Mouse (Mus musculus) ES-Bruce4 (cell line): ENCODE data around the gene Synj2bp.

ENCODE experiments used
- CTCF ChIP-seq: IDR thresholded peaks from one replicate; pipeline ENCODE4 v1.8.1; 2011; ENCODE audit warnings: low read depth, low read length
- EP300 ChIP-seq: IDR thresholded peaks from 2 replicates; pipeline ENCODE4 v1.6.1; 2011; ENCODE audit warnings: low read depth, low read length; ENCODE audit not compliant: insufficient read depth

DNA sequence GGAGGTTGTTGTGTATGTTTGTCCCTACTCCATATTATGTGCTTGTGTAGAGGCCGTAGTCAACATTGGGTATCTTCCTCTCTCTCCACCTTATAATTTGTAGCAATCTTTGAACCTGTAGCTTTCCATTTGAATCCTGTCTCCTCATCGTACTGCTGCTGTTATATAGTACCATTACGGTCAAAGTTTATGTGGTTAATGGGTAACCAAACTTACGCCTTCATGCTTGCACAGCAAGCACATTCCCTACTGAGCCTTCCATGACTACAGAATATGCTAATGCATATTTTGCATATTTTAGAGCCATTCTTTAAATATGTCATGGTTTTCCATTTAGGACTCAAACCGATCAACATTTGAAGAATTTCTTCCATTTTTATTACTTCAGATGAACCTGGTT, 42.2 kb downstream of the Synj2bp start:
- TF ChIP-seq CTCF, result no peak
- no peak for TF ChIP-seq EP300
